Mouse (Mus musculus) embryonic stem cell, embryonic (primary cell): ENCODE results near the gene Inava.

ENCODE experiments used
- CTCF ChIA-PET, 4 experiments: fragments of 300-600 bp in 2 of 4; fragments of 350-600 bp in 2 of 4; sonication (Branson Sonifier 250); formaldehyde crosslinking; loops; one replicate each; lab custom pipeline; 2022; ENCODE audit warnings: inconsistent platforms in 2 of 4; lab: Charles Lee
- POLR2A ChIA-PET, 4 experiments: fragments of 300-600 bp in 2 of 4; fragments of 350-600 bp in 2 of 4; sonication (Branson Sonifier 250); formaldehyde crosslinking; loops; one replicate each; lab custom pipeline; 2022; ENCODE audit warnings: antibody characterized with exemption in 4 of 4, inconsistent platforms in 1 of 4; lab: Charles Lee

Gene Inava

DNA sequence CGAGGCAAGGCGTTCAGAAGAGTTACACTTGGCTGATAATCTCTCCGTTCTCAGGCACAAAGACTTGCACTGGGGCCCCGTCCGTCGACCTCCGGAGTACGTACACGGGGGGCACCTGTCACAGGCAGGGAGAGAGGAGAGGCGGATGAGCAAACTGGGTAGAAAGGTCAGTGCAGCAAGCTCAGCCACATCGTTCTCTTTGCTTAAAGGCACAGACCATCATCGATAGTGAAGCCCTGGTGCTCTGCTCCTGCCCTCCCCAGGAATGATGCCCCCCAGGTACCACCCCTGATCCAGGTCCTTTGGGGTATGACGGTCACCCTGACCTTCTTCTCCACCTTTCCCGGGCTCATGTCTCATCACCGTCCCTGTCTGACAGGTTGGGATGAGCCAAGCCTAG lies 19.8 kb downstream of the Inava start:
- POLR2A ChIA-PET: interaction anchor here in 2 of 4 experiments (0.6 to 1.6 kb wide), 4 partner anchors 11 to 162 kb away, joined by 3 to 10 read pairs (median 4); no protein-coding TSS in a partner anchor
- CTCF ChIA-PET: interaction anchor here in 1 of 4 experiments (0.6 to 3.2 kb wide), 4 partner anchors 40 to 166 kb away, joined by 3 to 17 read pairs (median 4); no protein-coding TSS in a partner anchor

DNA sequence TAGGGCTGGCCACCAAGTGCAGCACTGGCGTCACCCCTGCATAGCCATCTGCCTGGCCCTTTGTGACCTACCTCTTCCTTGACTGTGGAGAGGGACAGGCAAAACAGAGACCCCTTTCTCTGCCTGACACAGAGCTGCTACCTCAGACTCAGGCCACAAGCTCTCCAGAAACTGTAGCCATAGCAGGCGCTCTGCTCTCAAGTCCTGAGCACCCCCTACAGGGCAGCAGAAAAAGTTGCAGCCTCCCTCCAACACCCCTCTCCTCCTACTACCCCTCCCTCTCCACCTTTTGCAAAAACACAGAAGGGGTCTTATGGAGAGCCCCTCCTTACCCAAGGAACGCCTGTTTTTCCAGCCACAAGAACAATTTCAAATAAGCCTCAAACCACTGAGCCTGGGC lies 21.3 kb downstream of the Inava start, which contains the start of gene Mroh3:
Mroh3 (minus strand) TSS at position 26 of the 400 bp plus-strand sequence.
- ChIA-PET CTCF (interaction anchor here (0.5 to 3.2 kb wide), 36 partner anchors 9 to 526 kb away, joined by 3 to 21 read pairs (median 4); partner anchors contain the start of gene Ascl5 (in 2 of the 4)), POLR2A (interaction anchor here (0.5 to 1.5 kb wide), 10 partner anchors 16 to 656 kb away, joined by 3 to 4 read pairs (median 3); partner anchors contain the start of gene Inava (in 1 of the 4))

DNA sequence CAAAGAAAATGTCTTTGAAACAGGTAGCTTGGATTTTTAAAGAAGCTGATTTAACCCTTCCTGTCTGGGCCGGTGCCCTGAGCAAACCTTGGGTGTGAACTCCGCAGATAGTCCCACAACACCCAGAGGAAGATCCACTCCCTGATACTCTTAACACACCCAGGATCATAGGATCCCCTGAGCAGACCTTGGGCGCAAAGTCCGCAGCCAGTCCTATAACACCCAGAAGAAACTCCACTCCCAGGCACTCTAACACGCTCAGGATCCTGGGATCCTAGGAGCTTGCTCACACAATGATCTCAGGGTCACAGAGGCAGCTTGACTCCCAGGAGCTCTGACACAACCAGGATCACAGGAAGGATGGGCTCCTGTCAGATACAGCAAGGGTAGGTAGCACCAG lies 44.0 kb downstream of the Inava start:
- CTCF ChIA-PET: interaction anchor here in 1 of 4 experiments (0.6 to 1.3 kb wide), 2 partner anchors 139 to 310 kb away, joined by 3 to 4 read pairs; no protein-coding TSS in a partner anchor

DNA sequence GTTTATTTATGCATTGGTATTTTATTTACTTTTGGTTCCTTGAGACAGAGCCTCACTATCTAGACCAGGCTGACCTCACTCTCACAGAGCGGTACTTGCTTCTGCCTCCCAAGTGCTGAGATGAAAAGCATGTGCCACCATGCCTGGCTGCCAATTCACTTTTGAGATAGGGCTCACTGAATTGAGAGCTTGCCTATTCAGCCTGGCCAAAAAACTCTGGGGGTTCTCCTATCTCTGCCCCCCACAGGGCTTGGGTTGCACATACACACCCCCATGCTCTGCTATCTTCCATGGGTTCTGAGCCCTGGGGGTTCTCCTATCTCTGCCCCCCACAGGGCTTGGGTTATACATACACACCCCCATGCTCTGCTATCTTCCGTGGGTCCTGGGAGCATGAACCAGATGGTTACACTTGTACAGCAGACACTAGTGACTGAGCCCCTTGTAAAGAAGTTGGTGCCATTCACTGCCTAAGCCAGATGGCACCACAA lies 54.5 kb downstream of the Inava start:
- POLR2A ChIA-PET: interaction anchor here in 2 of 4 experiments (0.7 to 1.2 kb wide), 2 partner anchors 46 to 109 kb away, joined by 3 read pairs; no protein-coding TSS in a partner anchor
- CTCF ChIA-PET: interaction anchor here in 2 of 4 experiments (0.6 to 1.2 kb wide), 2 partner anchors 20 to 291 kb away, joined by 3 read pairs; no protein-coding TSS in a partner anchor

More for the DNA sequence above, 44.0 kb downstream of the Inava start:
- POLR2A ChIA-PET: interaction anchor here in 2 of 4 experiments (0.6 to 0.9 kb wide), 3 partner anchors 43 to 280 kb away, joined by 3 to 5 read pairs (median 4); no protein-coding TSS in a partner anchor

DNA sequence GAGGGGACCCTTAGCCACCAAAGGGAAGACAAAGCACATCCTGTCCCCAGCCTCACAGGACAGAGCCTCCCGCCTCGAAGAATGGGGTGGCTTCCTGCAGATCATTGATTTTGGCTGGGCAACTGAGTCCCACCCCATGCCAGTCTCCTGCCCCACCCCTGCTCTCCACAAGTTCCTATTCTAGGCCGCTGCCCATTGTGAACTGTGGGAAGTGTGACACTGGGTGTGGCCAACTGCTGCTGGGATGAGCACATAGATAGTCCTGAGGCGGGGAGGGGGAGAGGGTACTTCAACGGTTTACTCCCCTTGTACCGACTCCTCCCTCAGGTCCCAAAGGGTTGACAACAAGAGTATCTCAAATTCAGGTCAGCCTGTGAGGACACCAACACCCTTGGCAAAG lies 55.3 kb downstream of the Inava start:
- ChIA-PET CTCF (interaction anchor here in 2 of 4 experiments (0.5 to 2.1 kb wide), 2 partner anchors 19 to 504 kb away, joined by 8 to 9 read pairs; no protein-coding TSS in a partner anchor), POLR2A (interaction anchor here in 1 of 4 experiments (1.0 kb wide), 1 partner anchor 54 kb away, joined by 3 read pairs; no protein-coding TSS in a partner anchor)

DNA sequence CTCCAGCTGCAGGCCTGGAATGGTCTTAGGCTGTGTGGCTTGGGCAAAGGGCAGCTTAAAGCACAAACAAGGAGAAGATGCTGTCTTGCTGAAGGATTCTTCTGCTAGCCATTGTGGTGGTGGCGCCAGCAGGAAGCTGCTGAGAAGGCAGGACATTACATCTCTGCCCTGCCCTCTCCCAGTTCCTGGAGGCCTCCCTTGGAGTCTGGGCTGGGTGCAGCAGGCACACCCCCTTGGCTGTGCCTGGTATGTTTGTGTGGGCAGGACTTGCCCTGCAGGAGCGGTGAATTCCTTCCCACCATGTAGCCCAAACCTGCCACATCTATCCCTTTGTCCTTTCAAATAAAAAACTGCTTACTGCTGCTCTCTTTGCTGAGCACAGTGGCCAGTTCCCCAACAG lies 57.0 kb downstream of the Inava start:
- ChIA-PET CTCF (interaction anchor here in 2 of 4 experiments (1.0 to 2.1 kb wide), 2 partner anchors 17 to 125 kb away, joined by 4 to 8 read pairs; no protein-coding TSS in a partner anchor), POLR2A (interaction anchor here in 1 of 4 experiments (1.2 kb wide), 1 partner anchor 9 kb away, joined by 3 read pairs; no protein-coding TSS in a partner anchor)

DNA sequence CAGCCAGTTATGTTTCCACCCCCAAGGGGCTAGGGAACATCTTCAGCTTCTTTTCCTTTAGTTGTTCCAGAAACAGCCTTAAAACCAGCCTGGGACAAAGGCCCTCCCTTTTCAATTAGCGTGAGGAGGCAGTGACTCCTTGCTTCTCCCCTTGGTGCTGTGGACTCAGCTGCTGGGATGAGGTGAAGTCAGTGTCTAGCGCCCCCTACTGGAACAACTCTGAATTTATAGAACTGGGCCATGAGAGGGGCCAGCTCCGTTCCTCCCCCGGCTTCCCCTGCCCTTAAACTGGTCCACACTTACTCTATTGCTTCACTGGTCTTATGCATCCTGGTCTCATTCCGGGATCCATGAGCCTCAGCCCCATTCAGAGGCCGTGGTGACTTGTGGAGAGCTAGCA lies 58.9 kb downstream of the Inava start:
- ChIA-PET CTCF (interaction anchor here (0.5 to 4.6 kb wide), 88 partner anchors 8 to 378 kb away, joined by 3 to 31 read pairs (median 4); partner anchors contain the start of genes Mroh3 (in 3 of the 4), Ascl5 (in 2 of the 4), Cacna1s (in 1 of the 4) and Ddx59 (in 1 of the 4)), POLR2A (interaction anchor here (0.5 to 2.8 kb wide), 14 partner anchors 9 to 296 kb away, joined by 3 to 10 read pairs (median 4); partner anchors contain the start of gene Ddx59 (in 2 of the 4))

DNA sequence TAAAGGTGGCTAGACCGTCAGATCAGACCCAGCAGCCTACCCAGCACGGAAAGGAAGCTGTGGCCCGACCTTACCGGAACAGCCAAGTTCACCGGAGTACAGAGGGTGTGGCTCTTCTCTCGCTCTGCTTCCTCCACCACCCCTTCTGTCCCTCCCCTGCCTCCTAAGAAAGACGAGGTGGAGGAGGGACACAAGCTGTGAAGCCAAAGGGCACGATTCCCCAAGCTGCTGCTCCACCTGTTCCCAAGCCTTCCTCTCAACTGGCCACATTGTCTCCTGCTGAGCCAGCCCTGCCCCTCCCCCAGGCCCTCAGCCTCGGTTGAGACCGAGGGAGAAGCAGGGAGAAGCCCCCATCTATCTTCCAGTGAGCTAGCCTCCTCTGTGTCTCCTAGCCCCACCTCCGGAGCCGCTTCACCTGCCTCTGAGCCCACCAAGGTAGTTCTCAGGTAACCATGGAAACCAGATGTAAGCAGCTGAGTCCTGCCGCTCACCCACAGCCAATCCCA lies 59.9 kb downstream of the Inava start:
- ChIA-PET CTCF (interaction anchor here (0.6 to 4.6 kb wide), 50 partner anchors 10 to 352 kb away, joined by 3 to 31 read pairs (median 4); partner anchors contain the start of genes Mroh3 (in 4 of the 4), Ascl5 (in 1 of the 4), Cacna1s (in 1 of the 4) and Ddx59 (in 1 of the 4)), POLR2A (interaction anchor here (0.6 to 2.8 kb wide), 28 partner anchors 8 to 1212 kb away, joined by 3 to 10 read pairs (median 4); partner anchors contain the start of genes Mroh3 (in 3 of the 4), Ddx59 (in 2 of the 4) and Kif14 (in 1 of the 4))

DNA sequence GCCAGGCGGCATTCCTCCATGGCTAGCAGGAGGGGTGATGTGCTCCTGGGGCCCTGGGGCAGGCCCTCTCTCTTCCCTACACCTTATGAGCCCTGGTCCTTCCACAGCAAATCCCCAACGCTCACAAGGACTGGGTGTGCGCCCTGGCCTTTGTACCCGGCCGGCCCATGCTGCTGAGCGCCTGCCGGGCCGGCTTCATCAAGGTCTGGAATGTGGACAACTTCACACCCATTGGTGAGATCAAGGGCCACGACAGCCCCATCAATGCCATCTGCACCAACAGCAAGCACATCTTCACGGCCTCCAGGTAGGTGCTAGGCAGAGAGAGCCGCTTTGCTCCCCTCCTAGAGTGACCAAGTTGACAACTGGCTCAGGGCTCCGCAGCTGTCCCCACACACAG lies 61.4 kb downstream of the Inava start:
- ChIA-PET POLR2A (interaction anchor here in 2 of 4 experiments (1.0 to 2.1 kb wide), 4 partner anchors 13 to 54 kb away, joined by 4 to 6 read pairs (median 4); no protein-coding TSS in a partner anchor), CTCF (interaction anchor here in 2 of 4 experiments (0.7 to 4.6 kb wide), 5 partner anchors 13 to 66 kb away, joined by 3 to 31 read pairs (median 22); no protein-coding TSS in a partner anchor)

DNA sequence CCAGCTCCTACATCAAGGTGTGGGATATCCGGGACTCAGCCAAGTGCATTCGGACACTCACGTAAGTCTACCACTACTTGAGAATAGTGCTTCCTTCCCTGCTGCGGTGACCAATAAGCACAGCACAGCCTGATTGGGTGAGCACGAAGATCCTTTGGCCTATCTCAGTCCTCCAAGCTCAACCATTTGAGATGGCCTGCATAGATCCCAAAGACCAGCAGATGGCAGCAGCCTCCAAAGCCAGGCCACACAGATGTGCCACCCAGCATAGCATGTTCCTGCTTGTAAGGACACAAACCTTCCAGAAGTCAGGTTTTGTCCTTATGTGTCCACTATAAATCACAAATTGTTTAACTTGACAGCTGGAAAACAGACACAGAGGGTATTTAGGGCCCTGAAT lies 64.0 kb downstream of the Inava start:
- ChIA-PET POLR2A (interaction anchor here in 3 of 4 experiments (0.5 to 2.4 kb wide), 8 partner anchors 10 to 228 kb away, joined by 3 to 13 read pairs (median 3); no protein-coding TSS in a partner anchor), CTCF (interaction anchor here (0.5 to 3.7 kb wide), 65 partner anchors 10 to 589 kb away, joined by 3 to 22 read pairs (median 3); partner anchors contain the start of genes Ascl5 (in 3 of the 4), Mroh3 (in 3 of the 4), Gpr25 (in 1 of the 4) and Kif14 (in 1 of the 4))

DNA sequence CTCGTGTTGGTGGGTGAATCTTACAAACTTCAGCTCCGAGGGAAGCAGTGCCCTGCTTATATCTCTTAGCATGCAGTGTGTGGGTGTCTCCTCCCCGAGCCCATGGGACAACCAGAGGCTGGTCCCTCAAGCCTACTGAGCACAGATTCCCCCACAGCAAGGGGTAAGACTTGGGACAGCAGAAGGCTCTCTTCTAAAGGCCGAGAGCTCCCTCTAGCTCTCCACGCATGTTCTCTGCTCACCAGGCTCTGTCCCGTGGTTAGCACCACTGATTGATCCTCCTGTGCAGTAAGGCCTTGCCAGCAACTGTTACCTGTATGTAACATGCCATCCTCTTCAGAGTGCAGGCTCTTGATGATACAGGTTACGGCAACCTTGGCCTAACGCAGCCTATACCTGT lies 66.4 kb downstream of the Inava start:
- ChIA-PET POLR2A (interaction anchor here (0.6 to 1.2 kb wide), 7 partner anchors 8 to 249 kb away, joined by 3 to 5 read pairs (median 3); partner anchors contain the start of genes Ddx59 (in 1 of the 4) and Mroh3 (in 1 of the 4)), CTCF (interaction anchor here (0.8 to 2.1 kb wide), 15 partner anchors 8 to 122 kb away, joined by 3 to 9 read pairs (median 4); partner anchors contain the start of gene Ascl5 (in 2 of the 4))

DNA sequence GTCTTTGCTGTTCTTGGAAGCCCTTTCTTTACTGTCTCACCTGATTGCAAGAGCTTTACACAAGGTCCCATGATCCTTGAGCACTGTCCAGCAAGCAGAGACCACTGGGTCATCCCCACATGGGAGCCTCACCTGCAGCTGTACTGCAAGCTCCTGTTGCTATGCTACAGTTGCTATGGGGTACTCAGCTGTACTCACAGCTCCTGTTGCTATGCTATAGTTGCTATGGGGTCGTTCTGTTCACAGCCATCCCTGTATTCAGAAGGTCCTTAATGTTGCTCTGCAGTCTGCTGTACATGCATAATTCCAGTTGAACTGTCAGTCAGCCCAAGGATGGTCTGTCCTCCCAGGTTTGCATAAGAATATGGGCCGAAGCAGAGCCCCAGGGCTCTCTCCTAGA lies 68.6 kb downstream of the Inava start:
- POLR2A ChIA-PET: interaction anchor here in 2 of 4 experiments (0.6 to 1.9 kb wide), 2 partner anchors 9 to 94 kb away, joined by 3 to 6 read pairs; no protein-coding TSS in a partner anchor

More for the DNA sequence above, 68.6 kb downstream of the Inava start:
- CTCF ChIA-PET: interaction anchor here in 3 of 4 experiments (0.6 to 1.7 kb wide), 4 partner anchors 10 to 466 kb away, joined by 4 to 6 read pairs (median 4); no protein-coding TSS in a partner anchor
